Mouse (Mus musculus) liver, adult 2 months (tissue): Measurements from ENCODE around the gene Cntrl. TPM values are rescaled to one million over a fixed set of nuclear protein-coding genes. Genes with fewer than 3 reads are reported as not detected.

Experiments used
- DNase-seq: peaks from one replicate; pipeline ENCODE4 v3.0.0-alpha.2; 2011; ENCODE audit warnings: low read depth, low spot score; ENCODE audit errors: extremely low read depth
- H3K27ac ChIP-seq: fragments of 200-500 bp; replicated peaks from 2 replicates; pipeline ENCODE4 v1.5.1; 2012; ENCODE audit warnings: low read depth, mild to moderate bottlenecking, control low read depth, inconsistent platforms, low read length; ENCODE audit not compliant: insufficient read depth
- H3K27me3 ChIP-seq: fragments of 200-500 bp; 2 replicates; pipeline ENCODE4 v1.6.1; 2012; ENCODE audit warnings: mild to moderate bottlenecking, moderate library complexity, low read length, inconsistent platforms; ENCODE audit not compliant: control insufficient read depth, insufficient read depth
- H3K36me3 ChIP-seq: fragments of 200-500 bp; 2 replicates; pipeline ENCODE4 v1.6.1; 2012; ENCODE audit warnings: low read length, inconsistent platforms; ENCODE audit not compliant: control insufficient read depth, insufficient read depth
- H3K4me1 ChIP-seq: fragments of 200-500 bp; 2 replicates; pipeline ENCODE4 v1.6.1; 2011; ENCODE audit warnings: low read length; ENCODE audit not compliant: control insufficient read depth, insufficient read depth
- H3K4me3 ChIP-seq: fragments of 200-500 bp; 2 replicates; pipeline ENCODE4 v1.5.1; 2011; ENCODE audit warnings: low read depth, mild to moderate bottlenecking, control low read depth, low read length, moderate library complexity; ENCODE audit not compliant: insufficient read depth
- H3K79me2 ChIP-seq: fragments of 200-500 bp; 2 replicates; pipeline ENCODE4 v1.6.1; 2012; ENCODE audit warnings: inconsistent platforms, mild to moderate bottlenecking, low read length, moderate library complexity; ENCODE audit not compliant: control insufficient read depth, insufficient read depth
- H3K9ac ChIP-seq: fragments of 200-500 bp; 2 replicates; pipeline ENCODE4 v1.6.1; 2012; ENCODE audit warnings: low read depth, mild to moderate bottlenecking, control low read depth, inconsistent platforms, low read length
- CTCF ChIP-seq: fragments of 200-500 bp; IDR thresholded peaks from 2 replicates; pipeline ENCODE4 v1.5.1; 2011; ENCODE audit warnings: low read depth, low read length, control low read depth
- POLR2A ChIP-seq: fragments of 200-500 bp; IDR thresholded peaks from 2 replicates; pipeline ENCODE4 v1.6.1; 2011; ENCODE audit warnings: low read length, control low read depth; ENCODE audit not compliant: insufficient read depth; ENCODE audit errors: extremely low read depth
- WGBS: fragments of 180-500 bp; shearing (Covaris S2); methylation state at CpG from one replicate; pipeline ENCODE4 v1.1.7; 2018; 5-methylcytosine and 5-hydroxymethylcytosine counted together
- polyA plus RNA-seq: library from polyadenylated mRNA; depleted of rRNA; stranded (reverse); fragments of >200 nt; gene quantifications from 2 replicates; pipeline ENCODE4 v1.2.3, GENCODE M21; 2012
- total RNA-seq: library from RNA; depleted of rRNA; stranded (reverse); fragments of >200 nt; gene quantifications from 2 replicates; pipeline ENCODE4 v1.2.3, GENCODE M21; 2014

The Cntrl gene
- total and polyA plus RNA-seq, 2 experiments, result 6.1 to 22.8 TPM

GRCm38 (mm10) chr2:35148806-35149205, 39.5 kb downstream of the Cntrl start:
- WGBS, result 96% methylated on average over 10 of the region's 10 CpGs
- no peak for DNase-seq
- Histone ChIP-seq H3K9ac (no peak overlapping the region), H3K79me2 (no peaks in the 10 kb centered on the region), H3K4me3 (no peak overlapping the region), H3K4me1 (no peaks in the 10 kb centered on the region), H3K27ac (no peak overlapping the region), H3K36me3 (peaks cover 62% of the 10 kb centered on the region), H3K27me3 (no peaks in the 10 kb centered on the region)
- TF ChIP-seq POLR2A, result no peak
- no peak for TF ChIP-seq CTCF

- no peak for DNase-seq
- H3K4me1 ChIP-seq, result peaks cover under 1% of the 10 kb centered on the region
- TF ChIP-seq POLR2A (no peak), CTCF (no peak)
- no peak overlapping the region for H3K27ac ChIP-seq
- no peak overlapping the region for H3K9ac ChIP-seq
- H3K36me3 ChIP-seq, result peaks cover 56% of the 10 kb centered on the region
- H3K79me2 ChIP-seq, result no peaks in the 10 kb centered on the region
- H3K27me3 ChIP-seq, result no peaks in the 10 kb centered on the region
- 96% methylated on average over 13 of the region's 13 CpGs for WGBS
- H3K4me3 ChIP-seq, result no peak overlapping the region
These were observed 42.1 kb downstream of the Cntrl start for GRCm38 (mm10) chr2:35151303-35151882.

- H3K4me3 ChIP-seq, result no peak overlapping the region
- H3K9ac ChIP-seq, result no peak overlapping the region
- H3K27me3 ChIP-seq, result no peaks in the 10 kb centered on the region
- peaks cover 41% of the 10 kb centered on the region for H3K36me3 ChIP-seq
- peaks cover 15% of the 10 kb centered on the region for H3K4me1 ChIP-seq
- 91% methylated on average over 6 of the region's 6 CpGs for WGBS
- no peak for DNase-seq
- no peaks in the 10 kb centered on the region for H3K79me2 ChIP-seq
- H3K27ac ChIP-seq, result no peak overlapping the region
- TF ChIP-seq POLR2A (no peak), CTCF (no peak)
These were observed 43.9 kb downstream of the Cntrl start for GRCm38 (mm10) chr2:35153179-35153578.

- Histone ChIP-seq H3K4me1 (peaks cover 17% of the 10 kb centered on the region), H3K27me3 (no peaks in the 10 kb centered on the region), H3K36me3 (peaks cover 35% of the 10 kb centered on the region), H3K4me3 (no peak overlapping the region), H3K27ac (no peak overlapping the region), H3K9ac (no peak overlapping the region), H3K79me2 (no peaks in the 10 kb centered on the region)
- DNase-seq, result no peak
- TF ChIP-seq POLR2A, result no peak
- no peak for TF ChIP-seq CTCF
- whole genome bisulfite sequencing, result 94% methylated on average over 8 of the region's 8 CpGs
These were observed 44.7 kb downstream of the Cntrl start for GRCm38 (mm10) chr2:35153844-35154554.

GRCm38 (mm10) chr2:35156985-35157384, 47.7 kb downstream of the Cntrl start:
- no peak for TF ChIP-seq POLR2A
- TF ChIP-seq CTCF, result no peak
- H3K27ac ChIP-seq, result peak overlapping the region; percentile 87
- peaks cover 20% of the 10 kb centered on the region for H3K4me1 ChIP-seq
- no peaks in the 10 kb centered on the region for H3K79me2 ChIP-seq
- H3K36me3 ChIP-seq, result peaks cover 18% of the 10 kb centered on the region
- peak; percentile 48 for DNase-seq
- H3K27me3 ChIP-seq, result no peaks in the 10 kb centered on the region
- H3K4me3 ChIP-seq, result no peak overlapping the region
- no peak overlapping the region for H3K9ac ChIP-seq
- 10% methylated on average over 2 of the region's 2 CpGs for WGBS

GRCm38 (mm10) chr2:35157836-35158235, 48.5 kb downstream of the Cntrl start:
- H3K27ac ChIP-seq, result peak overlapping the region; percentile 93
- H3K9ac ChIP-seq, result peak overlapping the region; percentile 15
- TF ChIP-seq CTCF, result no peak
- TF ChIP-seq POLR2A, result no peak
- 31% methylated on average over 7 of the region's 7 CpGs for WGBS
- no peaks in the 10 kb centered on the region for H3K79me2 ChIP-seq
- peaks cover 16% of the 10 kb centered on the region for H3K36me3 ChIP-seq
- no peak overlapping the region for H3K4me3 ChIP-seq
- H3K27me3 ChIP-seq, result no peaks in the 10 kb centered on the region
- peak; percentile 89 for DNase-seq
- peaks cover 20% of the 10 kb centered on the region for H3K4me1 ChIP-seq
